Mouse (Mus musculus) liver, adult 2 months (tissue): ENCODE measurements at regions not wholly inside any gene's neighbourhood (a gene's known extent, or its start where the extent isn't known, plus 50 kb on each side); places are given as distances from the start of the nearest gene placed in this dataset.

ENCODE experiments used
- CTCF ChIP-seq: fragments of 200-500 bp; IDR thresholded peaks from 2 replicates; pipeline ENCODE4 v1.5.1; 2011; ENCODE audit warnings: low read depth, low read length, control low read depth
- POLR2A ChIP-seq: fragments of 200-500 bp; IDR thresholded peaks from 2 replicates; pipeline ENCODE4 v1.6.1; 2011; ENCODE audit warnings: low read length, control low read depth; ENCODE audit not compliant: insufficient read depth; ENCODE audit errors: extremely low read depth

GRCm38 (mm10) chr12:73445128-73445527 is 101.1 kb downstream of the Tmem30b start:
- TF ChIP-seq CTCF (no peak), POLR2A (no peak)
